Mouse (Mus musculus): ENCODE measurements at regions not wholly inside any gene's neighbourhood (a gene's known extent, or its start where the extent isn't known, plus 50 kb on each side); places are given as distances from the start of the nearest gene placed in this dataset.
"Not testable (repeated sequence)": the region's sequence is repeated elsewhere in the genome, so short reads cannot be mapped to it uniquely, and the experiment has no call there.

DNA sequence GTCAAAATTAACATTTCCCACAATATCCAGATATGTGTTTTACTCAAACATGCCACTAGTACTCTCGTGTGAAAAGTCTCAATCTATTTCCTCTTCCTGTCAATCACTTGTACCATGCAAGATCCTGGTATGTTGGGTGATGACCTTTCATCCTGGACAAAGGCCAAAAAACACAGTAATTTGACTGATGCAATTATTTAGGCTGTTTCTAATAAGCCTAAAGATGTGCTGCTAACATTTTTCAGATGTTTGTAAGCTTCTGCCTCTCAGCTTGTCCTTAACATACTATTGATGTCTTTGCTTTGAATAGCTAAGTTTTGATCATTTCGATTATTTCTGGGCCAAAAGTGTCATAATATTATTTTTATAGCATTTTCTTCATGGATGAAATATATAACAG, 418.4 kb upstream of the Arrdc4 start:
- DNase-seq (ENCODE audit: low spot score): no peak

DNA sequence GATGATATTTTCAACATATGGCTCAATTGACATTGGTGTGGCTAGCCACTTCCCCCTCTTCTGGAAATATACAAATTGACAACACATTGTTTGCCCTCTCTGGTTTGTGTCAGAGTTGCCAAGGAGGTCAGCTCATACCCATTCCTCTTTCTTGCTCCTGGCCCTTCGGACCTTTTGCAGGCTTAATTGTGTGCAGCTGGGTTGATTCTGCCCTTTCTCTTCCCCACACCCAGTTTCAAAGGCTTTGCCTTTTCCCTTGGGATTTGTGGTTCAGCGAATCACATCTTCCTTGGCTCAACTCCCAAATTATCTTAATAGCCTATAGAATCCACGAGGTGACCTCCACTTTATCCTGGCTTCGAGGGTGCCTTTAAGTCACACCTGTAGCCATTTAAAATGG, 412.9 kb upstream of the Arrdc4 start:
- no peak for DNase-seq (ENCODE audit: low spot score)

DNA sequence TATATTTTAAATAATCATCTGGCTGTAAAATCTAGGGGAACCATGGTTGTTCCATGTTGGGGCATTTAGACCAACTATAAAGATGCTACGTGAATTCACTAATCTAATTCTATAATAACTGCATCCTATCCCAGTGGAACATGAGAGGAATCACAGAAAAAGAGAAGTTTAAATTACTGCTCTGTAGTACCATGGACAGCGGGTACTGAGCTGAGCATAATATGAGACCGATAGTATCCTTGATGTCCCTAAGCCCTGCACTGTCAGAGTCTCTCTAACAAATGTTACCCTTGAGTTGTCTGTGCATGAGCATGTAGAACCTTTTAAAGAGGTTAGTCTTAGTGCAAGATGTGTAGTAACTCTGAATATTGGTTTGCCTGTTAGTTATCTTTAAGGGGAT, 393.3 kb upstream of the Arrdc4 start:
- DNase-seq (ENCODE audit: low spot score): no peak

DNA sequence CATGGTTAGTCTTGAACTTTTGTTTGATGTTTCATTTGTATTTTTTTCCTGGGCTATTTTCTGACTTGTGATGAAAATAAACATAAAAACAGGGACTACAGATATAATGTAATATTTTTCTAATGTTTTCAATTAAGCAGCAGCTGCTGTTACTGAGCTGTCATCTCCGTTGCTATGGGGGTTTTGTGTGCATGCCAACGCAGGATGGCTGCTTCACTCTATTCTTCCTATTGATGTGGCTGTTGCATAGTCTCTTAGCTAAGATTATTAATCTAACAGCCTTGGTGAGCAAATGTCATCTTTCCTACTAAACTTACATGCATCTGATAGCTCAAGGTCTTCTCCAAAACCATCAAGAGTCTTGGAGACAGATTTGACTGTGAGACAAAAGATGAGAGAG, 384.4 kb upstream of the Arrdc4 start:
- DNase-seq (ENCODE audit: low spot score): no peak

DNA sequence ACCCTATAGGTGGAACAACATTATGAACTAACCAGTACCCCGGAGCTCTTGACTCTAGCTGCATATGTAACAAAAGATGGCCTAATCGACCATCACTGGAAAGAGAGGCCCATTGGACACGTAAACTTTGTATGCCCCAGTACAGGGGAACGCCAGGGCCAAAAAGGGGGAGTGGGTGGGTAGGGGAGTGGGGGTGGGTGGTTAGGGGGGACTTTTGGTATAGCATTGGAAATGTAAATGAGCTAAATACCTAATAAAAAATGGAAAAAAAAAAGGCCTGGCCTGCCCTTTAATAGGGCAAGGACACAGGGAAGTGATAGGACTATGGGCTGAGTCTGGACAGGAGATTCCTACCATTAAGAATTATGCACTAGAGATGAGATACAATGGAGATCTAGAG, 352.7 kb upstream of the Arrdc4 start:
- DNase-seq (ENCODE audit: low spot score): not testable (repeated sequence)

DNA sequence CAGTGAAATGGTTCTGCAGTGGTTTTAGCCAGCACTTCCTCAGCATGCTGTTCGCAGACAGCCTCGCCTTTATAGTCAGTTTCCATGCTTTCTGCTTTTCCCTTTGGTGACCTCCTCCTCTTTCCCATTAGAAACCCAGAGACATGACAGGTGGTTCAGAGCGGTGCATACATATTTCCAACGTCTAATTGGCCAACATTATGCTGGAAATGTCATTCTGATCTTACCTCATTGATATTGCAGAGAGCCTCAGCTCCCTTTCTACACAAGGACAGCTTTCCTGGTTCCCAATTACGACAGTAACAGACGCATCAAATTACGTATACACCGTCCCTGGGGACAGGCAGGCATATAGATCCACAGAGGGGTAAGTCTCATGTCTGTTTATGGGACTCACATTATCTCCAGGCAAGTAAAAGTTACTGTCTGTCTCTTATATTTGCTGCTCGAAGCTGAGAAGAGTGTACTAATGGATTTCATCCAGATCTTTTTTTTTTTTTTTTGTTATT, 348.6 kb upstream of the Arrdc4 start:
- DNase-seq (ENCODE audit: low spot score): no peak

DNA sequence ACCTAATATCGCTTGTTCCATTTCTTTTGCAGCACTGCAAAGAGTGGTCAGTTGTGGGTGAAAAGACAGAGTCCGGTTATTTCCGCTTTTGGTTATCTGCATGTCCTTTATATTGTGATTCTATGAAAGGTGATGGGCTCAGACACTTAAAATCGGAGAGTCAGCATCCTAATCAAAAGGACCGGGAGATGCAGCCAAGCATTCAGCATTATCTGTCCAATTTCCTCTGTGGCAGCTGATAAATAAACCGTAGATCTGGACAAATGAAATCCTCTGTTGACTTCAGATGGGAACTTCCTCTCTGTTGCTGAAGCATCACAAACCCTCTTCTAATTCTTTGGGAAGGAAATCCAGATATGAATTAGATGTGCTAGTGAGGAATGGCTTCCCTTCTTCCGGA, 325.7 kb upstream of the Arrdc4 start:
- DNase-seq (ENCODE audit: low spot score): no peak

DNA sequence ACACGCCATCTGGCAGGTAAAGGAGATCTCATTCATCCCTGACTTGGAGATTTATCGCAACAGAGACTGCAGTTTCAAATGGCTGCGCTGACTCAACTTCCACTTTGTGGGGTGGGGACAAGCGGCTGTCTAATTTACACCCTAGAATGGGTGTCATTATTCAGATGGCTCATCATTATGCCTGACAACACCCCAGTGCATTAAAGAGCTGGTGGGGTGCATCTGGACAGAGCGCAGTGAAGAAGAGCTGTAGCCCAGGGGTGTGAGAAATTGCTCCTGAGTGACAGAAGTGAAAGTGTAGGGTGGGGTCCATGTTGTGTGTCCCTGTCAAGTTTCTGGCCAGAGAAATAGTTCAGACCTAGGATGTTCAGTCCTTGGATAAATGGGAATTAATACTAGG, 314.0 kb upstream of the Arrdc4 start:
- DNase-seq (ENCODE audit: low spot score): no peak

DNA sequence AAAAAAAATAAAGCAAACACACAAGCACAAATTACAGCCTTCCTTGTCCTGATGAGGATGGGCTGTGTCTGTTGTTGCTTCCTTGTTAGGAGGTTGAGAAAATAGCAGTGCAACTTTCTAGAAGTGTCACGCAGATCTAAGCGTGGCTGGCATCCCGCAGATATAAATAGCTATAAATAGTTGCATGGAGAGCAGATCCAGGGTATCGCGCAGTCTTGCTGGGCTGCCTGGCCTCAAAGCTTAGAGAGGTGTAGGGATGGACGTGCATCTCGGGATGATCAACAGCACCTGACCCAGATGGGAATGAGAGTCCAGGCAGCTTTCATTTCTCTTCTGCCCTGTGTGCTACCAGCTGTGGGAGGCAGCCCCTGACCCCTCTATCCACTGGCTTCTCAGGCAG, 313.5 kb upstream of the Arrdc4 start:
- no peak for DNase-seq (ENCODE audit: low spot score)

DNA sequence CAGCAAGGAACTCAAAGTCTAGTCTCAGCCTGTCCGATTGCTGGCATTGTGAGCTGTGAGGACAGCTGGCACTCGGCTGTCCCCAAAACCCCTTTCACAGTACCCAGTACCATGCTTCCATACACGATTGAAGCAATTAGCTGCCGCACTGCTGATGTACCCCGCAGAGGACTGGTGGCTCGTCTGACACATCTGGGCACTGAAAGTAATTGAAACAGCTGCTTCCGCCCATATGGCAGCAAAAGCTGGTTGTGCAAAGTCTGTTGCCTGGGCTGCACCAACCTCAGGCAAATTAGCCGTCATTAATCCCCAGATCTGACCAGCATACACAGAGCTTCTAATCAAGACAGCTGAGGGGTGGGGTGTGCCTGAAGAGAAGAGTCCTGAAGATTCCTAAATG, 313.1 kb upstream of the Arrdc4 start:
- DNase-seq (ENCODE audit: low spot score): no peak

DNA sequence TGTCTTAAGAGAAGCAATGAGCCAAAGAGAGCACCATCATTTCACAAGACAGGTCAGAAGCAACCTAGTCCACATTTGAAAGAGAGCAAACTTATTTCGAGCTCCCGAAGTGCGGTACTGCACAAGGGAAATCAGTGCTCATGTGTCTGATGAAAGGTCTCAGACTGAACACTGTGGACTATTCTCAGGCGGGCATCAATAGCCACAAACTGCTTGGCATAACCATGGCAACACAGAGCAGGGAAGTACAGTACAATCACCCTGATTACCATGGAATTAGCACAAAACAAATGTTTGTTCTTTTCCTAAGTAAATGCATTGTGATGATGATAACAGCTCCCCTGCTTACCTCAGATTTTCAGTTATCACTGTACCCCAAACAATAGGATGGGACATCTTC, 312.2 kb upstream of the Arrdc4 start:
- no peak for DNase-seq (ENCODE audit: low spot score)

DNA sequence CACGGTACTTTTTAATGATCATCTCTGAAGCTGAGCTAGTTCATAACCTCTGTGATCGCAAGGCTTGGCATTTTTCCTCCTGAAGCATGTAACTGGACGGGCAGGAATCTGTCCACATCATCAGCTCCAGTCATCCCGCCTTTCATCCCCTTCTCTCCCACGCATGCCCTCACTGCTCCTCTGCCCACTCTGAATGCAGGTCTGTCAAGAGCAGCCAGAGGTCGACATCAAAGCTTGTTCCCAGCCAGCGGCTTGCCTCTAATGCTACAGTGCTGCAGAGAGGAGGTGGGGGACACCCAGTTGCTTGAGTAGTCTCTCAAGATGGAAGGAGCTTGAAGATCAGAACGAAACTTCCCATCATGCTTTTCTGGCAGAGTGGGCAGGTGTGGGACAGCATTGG, 267.5 kb upstream of the Arrdc4 start:
- no peak for DNase-seq (ENCODE audit: low spot score)

DNA sequence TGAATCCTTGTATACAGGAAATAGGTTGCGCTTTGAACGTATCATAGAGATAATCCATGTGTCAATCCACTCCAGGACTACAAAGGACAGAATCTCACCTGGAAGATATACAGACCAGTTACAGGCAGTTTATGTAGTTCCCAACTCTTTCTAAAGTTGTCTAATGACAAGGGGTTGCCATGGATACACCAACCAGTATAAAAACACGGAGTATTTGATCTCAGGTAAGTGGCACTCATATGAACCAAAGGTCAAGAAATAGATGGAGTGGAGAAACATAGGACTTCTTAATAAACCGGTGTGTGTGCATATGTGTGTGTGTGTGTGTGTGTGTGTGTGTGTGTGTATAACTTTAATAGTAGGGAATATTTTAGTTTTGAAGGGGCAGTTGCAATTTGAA, 266.0 kb upstream of the Arrdc4 start:
- no peak for DNase-seq (ENCODE audit: low spot score)

DNA sequence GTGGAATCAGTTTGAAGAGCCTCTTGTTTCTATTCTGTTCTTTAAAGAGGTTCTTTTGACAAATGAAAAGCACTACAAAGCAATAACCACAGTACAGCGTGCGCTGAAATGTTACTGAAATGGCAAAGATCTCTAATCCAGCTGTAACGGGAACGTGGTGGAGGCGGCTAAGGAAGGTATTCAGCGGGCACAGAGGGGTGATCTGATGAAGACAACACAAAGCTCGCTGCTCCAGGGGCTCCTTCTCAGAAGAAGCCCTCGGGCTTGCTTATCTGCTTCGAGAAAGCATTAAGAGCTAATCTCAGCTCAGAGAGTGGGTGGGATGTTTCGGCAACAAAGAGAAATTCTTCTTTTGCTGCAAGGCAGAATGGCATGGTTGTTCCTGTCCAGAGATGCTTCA, 258.2 kb upstream of the Arrdc4 start:
- no peak for DNase-seq (ENCODE audit: low spot score)

DNA sequence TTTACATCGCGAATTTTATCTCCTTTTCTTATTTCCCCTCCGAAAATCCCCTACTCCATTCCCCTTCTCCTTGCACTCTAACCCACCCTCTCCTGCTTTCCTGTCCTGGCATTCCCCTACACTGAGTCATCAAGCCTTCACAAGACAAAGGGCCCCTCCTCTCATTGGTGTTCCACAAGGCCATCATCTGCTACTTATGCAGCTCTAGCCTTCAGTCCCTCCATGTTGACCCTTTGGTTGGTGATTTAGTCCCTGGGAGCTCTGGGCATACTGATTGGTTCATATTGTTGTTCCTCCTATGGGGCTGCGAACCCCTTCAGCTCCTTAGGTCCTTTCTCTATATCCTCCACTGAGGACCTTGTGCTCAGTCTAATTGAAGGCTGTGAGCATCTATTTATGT, 239.0 kb upstream of the Arrdc4 start:
- DNase-seq (ENCODE audit: low spot score): no peak

DNA sequence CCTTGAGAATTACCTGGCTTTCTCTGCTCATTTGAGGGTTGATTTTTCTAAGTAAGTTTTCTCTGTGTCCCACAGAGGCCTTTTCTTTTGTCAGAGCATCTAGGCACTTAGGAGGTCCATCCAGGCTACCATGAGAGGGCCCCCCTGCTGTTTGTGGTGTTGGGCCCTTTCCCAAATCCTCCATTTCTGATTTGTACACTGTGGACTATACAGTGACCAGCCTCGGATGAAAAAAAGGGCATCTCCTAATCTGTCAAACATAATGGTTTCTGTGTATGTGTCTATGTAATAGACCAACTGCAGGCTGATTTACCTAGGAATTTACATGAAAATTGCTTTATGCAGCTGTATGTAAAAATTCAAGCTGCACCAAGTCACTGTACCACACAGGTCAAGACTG, 234.9 kb upstream of the Arrdc4 start:
- DNase-seq (ENCODE audit: low spot score): no peak

DNA sequence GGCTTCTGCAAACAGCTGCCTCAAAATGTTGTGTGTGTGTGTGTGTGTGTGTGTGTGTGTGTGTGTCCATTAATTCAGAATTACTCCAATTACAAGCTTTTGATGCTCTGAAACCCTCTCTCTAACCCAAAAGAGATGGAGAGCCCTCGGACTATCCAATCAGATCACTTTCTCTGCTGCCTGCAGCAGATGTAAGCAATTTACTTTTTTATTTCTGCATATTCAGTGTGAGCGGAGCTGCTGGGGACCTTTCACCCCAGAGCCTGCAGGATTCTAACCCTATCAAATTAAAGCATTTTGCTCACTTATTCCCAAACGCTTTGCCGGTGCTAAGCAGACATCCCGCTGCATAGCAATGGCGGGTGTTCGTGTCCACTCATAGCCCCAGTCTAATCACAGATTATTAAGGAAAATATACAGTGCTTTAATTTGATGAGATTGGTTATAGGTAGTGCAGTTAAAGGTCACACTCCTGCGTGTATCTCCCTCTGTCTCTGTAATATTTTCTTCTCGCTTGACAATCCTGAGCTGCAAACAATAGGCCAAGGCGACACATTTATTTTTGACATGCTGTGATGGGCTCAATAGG, 234.0 kb upstream of the Arrdc4 start:
- DNase-seq (ENCODE audit: low spot score): no peak

DNA sequence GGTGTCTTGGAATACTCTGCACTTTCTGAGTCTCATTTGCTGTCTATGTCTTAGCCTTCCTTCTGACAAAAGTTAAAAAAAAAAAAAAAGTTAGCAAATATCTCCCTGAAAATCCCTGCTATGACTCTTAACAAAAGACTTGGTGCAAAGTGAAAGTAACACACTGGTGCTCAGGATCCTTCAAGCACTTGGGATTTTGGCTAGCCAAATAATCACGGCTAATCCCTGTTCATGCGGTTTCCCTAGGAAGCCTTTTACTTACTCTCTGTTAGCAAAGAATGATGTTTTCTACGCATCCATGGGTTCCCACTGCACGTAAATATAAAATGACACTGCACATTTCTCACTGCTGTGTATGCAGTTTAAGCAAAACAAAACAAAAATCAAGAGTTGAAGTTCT, 229.5 kb upstream of the Arrdc4 start:
- DNase-seq (ENCODE audit: low spot score): peak; percentile 14

DNA sequence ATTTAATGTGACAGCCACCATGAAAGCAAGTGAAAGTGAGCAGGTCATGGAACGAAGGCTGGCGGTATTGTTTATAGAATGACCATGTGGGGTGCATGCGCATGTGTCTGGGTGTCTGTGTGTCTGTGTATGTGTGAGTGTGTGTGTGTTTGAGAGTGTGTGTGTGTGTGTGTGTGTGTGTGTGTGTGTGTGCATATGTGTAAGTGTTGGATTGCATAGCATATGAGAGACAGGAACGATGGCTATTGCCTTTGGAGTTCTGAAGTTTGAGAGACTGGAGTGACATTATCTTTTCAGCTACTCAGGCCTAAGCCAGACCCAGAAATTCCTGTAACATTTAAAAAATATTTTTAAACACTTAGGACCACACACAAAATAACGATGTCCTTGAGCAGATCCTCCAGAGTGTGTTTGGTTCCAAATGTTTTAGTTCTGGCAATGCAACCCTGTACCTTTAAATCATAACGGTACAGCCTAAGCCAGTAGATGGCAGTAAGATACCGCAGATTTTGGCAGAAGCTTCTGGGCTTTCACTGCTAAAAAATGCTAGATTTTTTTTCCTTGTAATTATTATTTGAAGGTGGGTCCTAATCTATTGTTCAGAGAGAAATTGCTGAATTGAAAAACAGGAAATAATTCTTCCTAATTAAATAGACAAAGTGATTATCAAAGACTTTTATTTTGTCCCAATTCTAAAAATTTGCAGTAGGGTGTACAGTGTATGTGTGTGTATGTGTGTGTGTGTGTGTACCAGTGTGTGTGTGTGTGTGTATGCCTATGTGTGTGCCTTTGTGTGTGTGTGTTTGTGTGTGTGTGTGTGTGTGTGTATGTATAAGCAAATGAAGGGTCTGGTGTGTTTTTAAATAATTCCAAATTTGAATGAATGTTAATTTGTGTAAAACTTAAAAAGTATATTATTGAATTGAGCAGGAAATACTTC, 228.0 kb upstream of the Arrdc4 start:
- DNase-seq (ENCODE audit: low spot score): peak; percentile 74

DNA sequence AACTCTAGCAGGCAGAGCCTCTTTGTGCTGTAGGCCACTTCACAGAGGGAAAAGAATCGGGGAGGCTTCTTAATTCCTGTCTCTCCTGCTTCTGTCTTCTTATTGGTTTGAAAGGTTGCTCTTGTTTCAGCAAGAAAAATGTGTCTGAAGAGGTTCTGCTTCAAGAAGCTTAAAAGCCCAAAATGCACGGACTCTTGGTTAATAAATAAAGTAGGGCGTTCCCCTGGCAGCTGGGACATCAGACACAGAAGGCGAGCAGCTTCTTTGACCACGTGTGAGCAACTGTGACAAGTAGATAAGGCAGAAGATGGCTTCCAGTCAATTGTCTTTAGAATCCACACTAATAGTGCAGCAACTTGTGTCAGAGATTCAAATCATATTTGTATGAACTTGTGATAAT, 226.9 kb upstream of the Arrdc4 start:
- DNase-seq (ENCODE audit: low spot score): no peak

DNA sequence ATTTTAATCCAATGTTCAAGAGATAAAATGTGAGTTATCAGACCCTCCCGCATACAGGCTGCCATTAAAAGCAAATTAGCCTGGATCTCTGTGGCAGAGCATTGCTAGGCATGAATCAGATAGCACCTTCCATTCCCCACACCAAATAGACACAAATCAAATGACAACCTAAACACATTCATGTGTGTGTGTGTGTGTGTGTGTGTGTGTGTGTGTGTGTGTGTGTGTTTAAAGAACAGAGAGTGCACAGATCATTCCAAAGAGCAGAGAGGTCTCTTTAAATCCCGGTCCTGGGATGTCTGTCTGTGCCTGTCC, 226.5 kb upstream of the Arrdc4 start:
- DNase-seq (ENCODE audit: low spot score): no peak

DNA sequence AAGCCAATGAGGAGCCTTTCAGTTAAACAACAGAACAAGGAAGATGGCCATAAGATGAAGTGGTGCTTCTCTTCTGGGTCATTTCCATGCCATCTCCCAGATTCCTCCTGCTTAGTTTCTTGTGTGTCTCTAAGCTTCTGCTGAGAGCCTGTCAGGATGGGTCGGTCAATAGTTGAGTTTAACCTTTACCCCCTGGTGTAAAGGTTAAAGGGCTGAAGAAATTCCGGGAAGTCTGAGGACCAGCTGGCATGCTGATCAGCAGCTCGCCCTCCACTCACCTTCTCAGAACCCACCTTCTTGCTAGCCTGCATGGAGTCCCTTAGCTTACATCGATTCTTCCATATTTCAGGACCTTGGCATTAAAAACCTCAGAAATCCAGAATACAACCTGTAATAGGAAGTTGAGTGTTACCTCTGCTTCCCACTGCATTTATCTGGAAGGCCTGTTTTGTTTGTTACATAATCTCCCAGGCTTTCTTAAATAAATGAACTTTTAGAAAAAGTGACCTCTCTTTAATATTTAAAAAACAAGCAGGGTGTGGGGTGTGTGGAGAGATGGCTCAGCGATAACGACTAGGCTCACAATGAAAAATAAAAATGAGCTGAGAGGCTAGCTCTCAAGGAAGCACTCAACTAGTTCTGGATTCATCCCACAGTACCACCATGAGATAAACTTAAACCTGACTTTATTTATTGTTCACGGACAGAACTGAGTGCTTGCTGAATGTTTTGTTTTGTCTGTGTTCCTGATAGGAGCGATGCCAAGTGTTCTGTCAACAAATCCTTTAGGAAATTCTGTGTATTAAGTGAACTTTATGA, 225.9 kb upstream of the Arrdc4 start:
- DNase-seq (ENCODE audit: low spot score): no peak

Data from adipocyte (in vitro differentiated cells).